Mouse (Mus musculus) layer of hippocampus, adult 9-10 months (tissue): ENCODE measurements around the gene Xrcc3.
A peak's percentile ranks its signal among the peaks of the same experiment; 100 is the strongest.

Experiments
- DNase-seq: peaks from one replicate; pipeline ENCODE4 v3.0.0; 2022; ENCODE audit warnings: low spot score

Gene Xrcc3

GRCm38 (mm10) chr12:111813766-111814617 lies at the start of gene Xrcc3, which contains the start of gene Zfyve21:
Xrcc3 (minus strand) TSS chr12:111813873.
Zfyve21 (plus strand) TSS chr12:111814170.
- peak; percentile 95 for DNase-seq

GRCm38 (mm10) chr12:111855448-111855847 lies 41.8 kb upstream of the Xrcc3 start:
- DNase-seq: no peak

- no peak for DNase-seq
Observed at GRCm38 (mm10) chr12:111853546-111853945, 39.9 kb upstream of the Xrcc3 start.

GRCm38 (mm10) chr12:111853011-111853436 lies 39.4 kb upstream of the Xrcc3 start:
- no peak for DNase-seq

- DNase-seq: no peak
Observed at GRCm38 (mm10) chr12:111851745-111852144, 38.1 kb upstream of the Xrcc3 start.

GRCm38 (mm10) chr12:111851235-111851634 lies 37.6 kb upstream of the Xrcc3 start:
- no peak for DNase-seq

GRCm38 (mm10) chr12:111848300-111848798 lies 34.7 kb upstream of the Xrcc3 start:
- DNase-seq: no peak

GRCm38 (mm10) chr12:111846815-111847214 lies 33.1 kb upstream of the Xrcc3 start:
- DNase-seq: no peak

- DNase-seq: no peak
Observed at GRCm38 (mm10) chr12:111845953-111846352, 32.3 kb upstream of the Xrcc3 start.

- no peak for DNase-seq
Observed at GRCm38 (mm10) chr12:111843470-111843869, 29.8 kb upstream of the Xrcc3 start.

- DNase-seq: no peak
Observed at GRCm38 (mm10) chr12:111842565-111843433, 29.1 kb upstream of the Xrcc3 start.

GRCm38 (mm10) chr12:111833457-111833856 lies 19.8 kb upstream of the Xrcc3 start:
- DNase-seq: no peak

GRCm38 (mm10) chr12:111832643-111833042 lies 19.0 kb upstream of the Xrcc3 start:
- DNase-seq: no peak

- DNase-seq: no peak
Observed at GRCm38 (mm10) chr12:111830375-111830774, 16.7 kb upstream of the Xrcc3 start.

- no peak for DNase-seq
Observed at GRCm38 (mm10) chr12:111829954-111830353, 16.3 kb upstream of the Xrcc3 start.

- DNase-seq: no peak
Observed at GRCm38 (mm10) chr12:111829447-111829846, 15.8 kb upstream of the Xrcc3 start.

- no peak for DNase-seq
Observed at GRCm38 (mm10) chr12:111827556-111827955, 13.9 kb upstream of the Xrcc3 start.

- DNase-seq: no peak
Observed at GRCm38 (mm10) chr12:111821931-111822330, 8.3 kb upstream of the Xrcc3 start.

- DNase-seq: no peak
Observed at GRCm38 (mm10) chr12:111820708-111821107, 7.0 kb upstream of the Xrcc3 start.

GRCm38 (mm10) chr12:111819936-111820335 lies 6.3 kb upstream of the Xrcc3 start:
- DNase-seq: no peak

- no peak for DNase-seq
Observed at GRCm38 (mm10) chr12:111817991-111818390, 4.3 kb upstream of the Xrcc3 start.

GRCm38 (mm10) chr12:111816967-111817366 lies 3.3 kb upstream of the Xrcc3 start:
- DNase-seq: no peak

GRCm38 (mm10) chr12:111816528-111816927 lies 2.9 kb upstream of the Xrcc3 start:
- no peak for DNase-seq
